Mouse (Mus musculus) C2C12 (cell line): Measurements from ENCODE around the gene Akap8l.

Experiments
- CEBPB ChIP-seq: IDR thresholded peaks from one replicate; pipeline ENCODE4 v1.6.1; 2011; ENCODE audit warnings: low read depth, mild to moderate bottlenecking, control low read depth, moderate library complexity
- CTCF ChIP-seq: IDR thresholded peaks from one replicate; pipeline ENCODE4 v1.5.1; 2011; ENCODE audit not compliant: control insufficient read depth, insufficient read depth, insufficient read length
- MYOD1 ChIP-seq: IDR thresholded peaks from one replicate; pipeline ENCODE4 v1.6.1; 2011; ENCODE audit warnings: low read depth; ENCODE audit not compliant: control insufficient read depth, insufficient read length

GRCm38 (mm10) chr17:32335869-32336268 is 14.5 kb downstream of the Akap8l start:
- TF ChIP-seq CTCF (no peak), MYOD1 (no peak), CEBPB (no peak)
